8 mouse cellular contexts compared by ENCODE assay signal in the genomic region with DNA sequence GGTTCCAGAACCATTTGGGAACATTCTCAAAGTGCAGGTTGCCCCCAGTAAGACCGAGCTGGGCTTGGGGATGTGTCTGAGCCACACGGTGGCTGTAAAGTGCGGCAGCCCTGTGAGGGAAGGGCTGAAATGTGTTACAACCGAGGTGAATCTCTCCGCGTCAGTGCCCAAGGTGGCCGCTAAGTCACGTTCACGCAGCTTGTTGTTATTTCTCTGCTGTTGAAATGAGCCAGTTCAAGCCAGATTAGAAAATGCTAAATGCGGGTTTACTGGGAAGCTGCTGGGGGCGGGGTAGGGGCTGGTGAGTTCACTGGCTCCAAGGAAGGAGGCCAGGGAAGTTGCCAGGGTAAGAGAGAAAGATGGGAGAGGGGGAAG. TPM values are rescaled to one million over a fixed set of nuclear protein-coding genes. Genes with fewer than 3 reads are reported as not detected.
DNase-seq lines count a peak whose midpoint lies in the region; ATAC-seq and TF ChIP-seq lines count a peak whose summit lies in the region.

No protein-coding gene starts in this region.

- no peaks in the 10 kb centered on the region for H3K9me3 ChIP-seq in midbrain, embryonic 11.5 days (ENCODE audit: control insufficient read depth, low read length)

- WGBS in midbrain, embryonic 11.5 days, result 18% methylated on average over 11 of the region's 11 CpGs

- no peaks in the 10 kb centered on the region for H3K27me3 ChIP-seq in midbrain, embryonic 11.5 days (ENCODE audit: control insufficient read depth, insufficient read depth, low read length)

- no peaks in the 10 kb centered on the region for H3K4me1 ChIP-seq in midbrain, embryonic 11.5 days (ENCODE audit: control insufficient read depth, insufficient read depth, low read length)

- H3K36me3 ChIP-seq in midbrain, embryonic 11.5 days (ENCODE audit: control insufficient read depth, insufficient read depth, low read length), result no peaks in the 10 kb centered on the region

- peak overlapping the region; percentile 60 for H3K4me3 ChIP-seq in gastrocnemius, adult 2 months
- no peak overlapping the region for H3K4me3 ChIP-seq in midbrain, embryonic 11.5 days (ENCODE audit: low read depth, low read length)

- ATAC-seq in midbrain, embryonic 11.5 days (ENCODE audit: low FRiP score), result peak; percentile 19; the same call in 1 of the 2 replicates

- intact Hi-C loops in gastrocnemius, adult 2 months (cut with DNase I), result no loop called here
- intact Hi-C loops in heart, postnatal 10 days (cut with DNase I), result no loop called here

- no peak overlapping the region for H3K9ac ChIP-seq in midbrain, embryonic 11.5 days (ENCODE audit: low read length)

- peak overlapping the region; percentile 88 for H3K27ac ChIP-seq in gastrocnemius, adult 2 months
- H3K27ac ChIP-seq in midbrain, embryonic 11.5 days (ENCODE audit: low read depth, low read length), result no peak overlapping the region

- no peak for TF ChIP-seq CTCF in gastrocnemius, adult 2 months (IDR thresholded peaks at IDR 0.05)

- H3K4me2 ChIP-seq in midbrain, embryonic 11.5 days, result no peak overlapping the region

- peak; percentile 38 for DNase-seq in gastrocnemius, adult 2 months
- DNase-seq in gastrocnemius, postnatal 4 days (ENCODE audit: low spot score in 2 of 2), result no peak
- peak; percentile 78 for DNase-seq in ES-CJ7 (ENCODE audit: low read depth, low spot score)
- peak; percentile 38 to 47 for DNase-seq in heart, postnatal 10 days
- DNase-seq in midbrain, embryonic 11.5 days (ENCODE audit: low spot score, missing footprints), result no peak
- DNase-seq in cerebellum, adult 11-12 months, result no peak
- DNase-seq in spleen, postnatal 36 days (ENCODE audit: low spot score in 2 of 2), result no peak
- no peak for DNase-seq in cerebellum, postnatal 14 days

RNA-seq across cellular contexts. Expression of a gene that starts 46.7 kb away (rescaled TPM):
- not detected for total RNA-seq in gastrocnemius, adult 2 months (2021)
- total RNA-seq in gastrocnemius, postnatal 4 days (2021), result under 1 TPM; 0.05 to 0.13 TPM
- total RNA-seq in heart, postnatal 10 days (2021), result 1 to 10 TPM; 4.1 to 4.2 TPM
- not detected in 2 replicates for polyA plus RNA-seq in midbrain, embryonic 11.5 days (2014; fragmentation: Nextera tagmentation; extraction: Ambion mirVana)

Comparison
In these comparisons a context has a peak if more than half of its experiments do, and no peak if none do; other contexts are left out.
1. DNase-seq: peak in gastrocnemius, adult 2 months (single experiment), ES-CJ7 (single experiment) and heart, postnatal 10 days (2 of 2); none in gastrocnemius, postnatal 4 days (0 of 2), midbrain, embryonic 11.5 days (single experiment), cerebellum, adult 11-12 months (single experiment), spleen, postnatal 36 days (0 of 2) and cerebellum, postnatal 14 days (0 of 2).
2. RNA of a gene that starts 46.7 kb away (total RNA-seq): 4.1 to 4.2 TPM in heart, postnatal 10 days; 0.05 to 0.13 TPM in gastrocnemius, postnatal 4 days and not detected in gastrocnemius, adult 2 months; every median in the first group is over 4 times any median in the second.